Mouse (Mus musculus) heart, embryonic 16.5 days (tissue): ENCODE data around the gene Gm10226. TPM values are rescaled to one million over a fixed set of nuclear protein-coding genes. Genes with fewer than 3 reads are reported as not detected.
A peak's percentile ranks its signal among the peaks of the same experiment; 100 is the strongest.
"Not testable (repeated sequence)": the region's sequence is repeated elsewhere in the genome, so short reads cannot be mapped to it uniquely, and the experiment has no call there.

Source experiments
- ATAC-seq: fragments of 200-750 bp; cut with Nextera tagmentation; replicated peaks from 2 replicates; pipeline ENCODE4 v1.8.0; 2017; ENCODE audit warnings: moderate number of reproducible peaks; ENCODE audit not compliant: insufficient read depth, low FRiP score; ENCODE audit errors: extremely low read depth
- H3K27ac ChIP-seq: fragments of 300-500 bp; sonication (generic); 2 replicates; pipeline ENCODE4 v1.5.1; 2014; ENCODE audit warnings: mild to moderate bottlenecking, low read length, control low read depth, moderate library complexity
- H3K27me3 ChIP-seq: fragments of 300-500 bp; sonication (generic); 2 replicates; pipeline ENCODE4 v1.6.1; 2014; ENCODE audit warnings: low read length, mixed read lengths; ENCODE audit not compliant: control insufficient read depth, insufficient read depth
- H3K36me3 ChIP-seq: fragments of 300-500 bp; sonication (generic); 2 replicates; pipeline ENCODE4 v1.6.1; 2014; ENCODE audit not compliant: control insufficient read depth, insufficient read depth
- H3K4me1 ChIP-seq: fragments of 300-500 bp; sonication (generic); 2 replicates; pipeline ENCODE4 v1.6.1; 2014; ENCODE audit warnings: low read length, mixed read lengths; ENCODE audit not compliant: control insufficient read depth, insufficient read depth
- H3K4me2 ChIP-seq: fragments of 300-500 bp; sonication (generic); 2 replicates; pipeline ENCODE4 v1.6.1; 2014; ENCODE audit warnings: low read depth, mild to moderate bottlenecking, control low read depth, low read length
- H3K4me3 ChIP-seq: fragments of 300-500 bp; sonication (generic); 2 replicates; pipeline ENCODE4 v1.5.1; 2014; ENCODE audit warnings: mild to moderate bottlenecking, control low read depth, low read length
- H3K9ac ChIP-seq: fragments of 300-500 bp; sonication (generic); 2 replicates; pipeline ENCODE4 v1.6.1; 2014; ENCODE audit warnings: low read length, control low read depth
- H3K9me3 ChIP-seq: fragments of 300-500 bp; sonication (generic); replicated peaks from 2 replicates; pipeline ENCODE4 v1.6.1; 2016; ENCODE audit warnings: low read length; ENCODE audit not compliant: control insufficient read depth
- WGBS: fragments of 180-500 bp; shearing (Covaris S2); extraction: QIAGEN DNeasy Blood & Tissue Kit; methylation state at CpG from one replicate; pipeline ENCODE4 v1.1.7; 2014; 5-methylcytosine and 5-hydroxymethylcytosine counted together
- polyA plus RNA-seq: library from polyadenylated mRNA; unstranded; fragments of >200 nt; fragmentation: Nextera tagmentation; extraction: Ambion mirVana; gene quantifications from 2 replicates; pipeline ENCODE4 v1.2.1, GENCODE M21; 2015

Gene Gm10226
- polyA plus RNA-seq, result 4.9 and 7.0 TPM in 2 replicates

DNA sequence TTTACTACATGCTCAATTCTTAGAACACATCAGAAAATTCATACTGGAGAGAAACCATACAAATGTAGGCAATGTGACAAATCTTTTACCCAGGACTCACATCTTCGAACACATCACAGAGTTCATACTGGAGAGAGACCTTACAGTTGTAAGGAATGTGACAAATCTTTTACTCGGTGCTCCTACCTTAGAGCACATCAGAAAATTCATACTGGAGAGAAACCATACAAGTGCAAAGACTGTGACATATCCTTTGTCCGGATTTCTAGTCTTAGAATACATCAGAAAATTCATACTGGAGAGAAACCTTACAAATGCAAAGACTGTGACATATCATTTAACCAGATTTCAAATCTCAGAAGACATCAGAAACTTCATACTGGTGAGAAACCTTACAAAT is at the start of gene Gm10226:
Gene Gm10226, plus strand, starts transcription at position 301 of the 400 bp plus-strand sequence.
- no peak within 1 kb of the TSS for H3K4me3 ChIP-seq
- 86% methylated on average over 3 of the region's 3 CpGs for WGBS

DNA sequence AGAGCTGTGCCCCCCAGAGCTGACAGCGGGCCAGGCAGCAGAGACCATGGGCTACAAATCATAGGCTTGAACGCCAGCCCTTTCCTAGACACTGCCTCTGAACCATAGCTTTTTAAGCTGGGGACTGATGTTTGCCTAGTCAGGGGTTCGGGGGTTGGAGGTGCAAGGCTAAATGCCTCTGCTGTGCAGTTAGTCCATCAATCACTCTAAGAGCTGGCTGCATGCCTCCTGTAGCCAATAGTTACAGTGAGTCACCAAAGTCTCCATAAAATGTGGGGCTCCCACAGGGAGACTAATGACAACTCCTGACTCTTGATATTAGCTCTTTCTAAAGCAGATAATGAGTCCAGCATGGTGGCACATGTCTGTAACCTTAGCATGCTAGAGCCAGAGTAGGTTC is 42.9 kb upstream of the Gm10226 start:
- Histone ChIP-seq H3K9ac (no peak overlapping the region), H3K36me3 (no peaks in the 10 kb centered on the region), H3K27me3 (no peaks in the 10 kb centered on the region; the same call in 1 of the 2 replicates), H3K9me3 (no peaks in the 10 kb centered on the region), H3K4me3 (no peak overlapping the region), H3K27ac (no peak overlapping the region), H3K4me2 (no peak overlapping the region), H3K4me1 (0 out of 2 replicates have a peak, but pooled peaks cover 2% of the 10 kb centered on the region)
- 61% methylated on average over 3 of the region's 3 CpGs for WGBS
- no peak for ATAC-seq

More for the DNA sequence above, at the start of gene Gm10226:
- no peak for ATAC-seq
- Histone ChIP-seq H3K4me1 (no peaks in the 10 kb centered on the region), H3K4me2 (no peak within 1 kb of the TSS), H3K27ac (no peak within 1 kb of the TSS), H3K9me3 (no peaks in the 10 kb centered on the region), H3K36me3 (0 out of 2 replicates have a peak, but pooled peaks cover 2% of the 10 kb centered on the region), H3K27me3 (no peaks in the 10 kb centered on the region), H3K9ac (no peak within 1 kb of the TSS)

DNA sequence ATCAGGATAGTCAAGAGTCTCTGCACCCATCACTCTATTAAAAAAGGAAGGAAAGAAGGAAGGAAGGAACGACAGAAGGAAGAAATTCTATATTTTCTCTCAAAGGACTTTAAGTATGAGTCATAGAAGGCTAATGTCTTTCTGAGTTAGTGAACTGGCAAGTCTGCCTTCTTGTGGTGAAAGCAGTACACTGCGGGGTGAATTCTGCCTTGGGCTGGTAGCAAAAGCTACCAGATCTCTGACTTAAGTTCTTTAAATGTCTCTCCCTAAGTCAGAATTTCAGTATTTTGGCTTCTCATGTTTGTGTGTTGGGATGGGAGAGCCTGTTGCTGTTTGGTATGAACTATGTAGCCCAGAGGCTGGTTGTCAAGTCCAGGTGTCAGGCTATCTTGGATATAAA is 41.7 kb upstream of the Gm10226 start:
- Histone ChIP-seq H3K4me2 (peak overlapping the region; percentile 57), H3K36me3 (no peaks in the 10 kb centered on the region), H3K27me3 (no peaks in the 10 kb centered on the region; the same call in 1 of the 2 replicates), H3K9ac (peak overlapping the region; percentile 57), H3K4me1 (0 out of 2 replicates have a peak, but pooled peaks cover 2% of the 10 kb centered on the region), H3K4me3 (peak overlapping the region; percentile 61), H3K9me3 (no peaks in the 10 kb centered on the region), H3K27ac (peak overlapping the region; percentile 78)
- 0 out of 2 replicates have a peak, but pooled peaks have one; percentile 12 for ATAC-seq
- WGBS, result 19% methylated on average over 2 of the region's 2 CpGs

DNA sequence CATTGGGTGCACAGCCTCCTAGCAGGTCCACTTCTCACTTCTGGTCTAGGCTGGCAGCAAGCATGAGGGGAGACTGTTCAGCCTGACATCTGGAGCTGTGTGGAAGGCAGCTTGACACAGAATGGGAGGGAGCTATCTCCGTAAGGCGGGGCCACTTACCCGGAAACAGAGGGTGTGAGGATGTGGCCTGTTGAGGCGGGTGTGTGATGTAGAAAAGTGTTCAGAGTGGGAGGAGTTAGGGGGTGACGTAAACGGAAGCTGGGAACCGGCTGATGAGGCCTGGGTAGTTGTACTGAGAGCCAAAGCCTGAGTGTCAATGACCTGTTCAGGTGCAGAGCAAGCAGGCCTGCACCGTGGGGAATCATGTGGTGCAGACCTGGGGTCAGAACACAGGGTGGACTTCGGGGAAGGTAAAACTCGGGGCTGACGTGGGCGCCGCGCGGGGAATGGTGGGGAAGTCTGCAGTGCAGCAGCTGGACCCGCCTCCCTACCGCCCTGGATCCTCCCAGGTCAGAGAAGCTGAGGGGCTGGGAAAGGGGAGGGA is 41.2 kb upstream of the Gm10226 start, which contains the start of gene Zfp983:
Gene Zfp983, plus strand, starts transcription at position 261 of the 544 bp plus-strand sequence.
- H3K4me2 ChIP-seq, result peak within 1 kb of the TSS; percentile 57
- not testable (repeated sequence) for H3K36me3 ChIP-seq, H3K27me3 ChIP-seq, H3K4me1 ChIP-seq, H3K9me3 ChIP-seq
- peak within 1 kb of the TSS; percentile 78 for H3K27ac ChIP-seq
- WGBS, result 0% methylated on average over 17 of the region's 17 CpGs
- H3K9ac ChIP-seq, result peak within 1 kb of the TSS; percentile 62
- ATAC-seq, result peak; percentile 99
- peak within 1 kb of the TSS; percentile 61 for H3K4me3 ChIP-seq

DNA sequence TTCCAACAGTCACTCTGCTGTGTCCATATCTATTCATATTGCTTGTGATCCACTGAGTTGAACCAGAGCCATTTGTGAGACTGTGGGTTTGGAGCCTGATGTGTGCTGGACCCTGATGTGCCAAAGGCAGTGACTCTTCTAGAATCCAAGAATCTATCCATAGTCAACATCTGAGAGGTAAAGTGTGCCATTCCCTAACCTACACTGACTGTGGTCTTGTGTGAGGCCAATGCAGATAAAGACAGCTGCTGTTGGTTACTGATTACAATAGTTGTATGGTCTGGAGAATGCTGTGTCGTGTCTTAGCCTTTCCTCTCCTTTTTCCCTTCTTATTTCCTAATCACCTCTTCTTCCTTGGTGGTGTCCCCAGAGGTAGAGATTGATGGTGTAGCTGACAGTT is 12.8 kb upstream of the Gm10226 start:
- not testable (repeated sequence) for H3K27me3 ChIP-seq
- 21% methylated on average over 1 of the region's 1 CpGs for WGBS

DNA sequence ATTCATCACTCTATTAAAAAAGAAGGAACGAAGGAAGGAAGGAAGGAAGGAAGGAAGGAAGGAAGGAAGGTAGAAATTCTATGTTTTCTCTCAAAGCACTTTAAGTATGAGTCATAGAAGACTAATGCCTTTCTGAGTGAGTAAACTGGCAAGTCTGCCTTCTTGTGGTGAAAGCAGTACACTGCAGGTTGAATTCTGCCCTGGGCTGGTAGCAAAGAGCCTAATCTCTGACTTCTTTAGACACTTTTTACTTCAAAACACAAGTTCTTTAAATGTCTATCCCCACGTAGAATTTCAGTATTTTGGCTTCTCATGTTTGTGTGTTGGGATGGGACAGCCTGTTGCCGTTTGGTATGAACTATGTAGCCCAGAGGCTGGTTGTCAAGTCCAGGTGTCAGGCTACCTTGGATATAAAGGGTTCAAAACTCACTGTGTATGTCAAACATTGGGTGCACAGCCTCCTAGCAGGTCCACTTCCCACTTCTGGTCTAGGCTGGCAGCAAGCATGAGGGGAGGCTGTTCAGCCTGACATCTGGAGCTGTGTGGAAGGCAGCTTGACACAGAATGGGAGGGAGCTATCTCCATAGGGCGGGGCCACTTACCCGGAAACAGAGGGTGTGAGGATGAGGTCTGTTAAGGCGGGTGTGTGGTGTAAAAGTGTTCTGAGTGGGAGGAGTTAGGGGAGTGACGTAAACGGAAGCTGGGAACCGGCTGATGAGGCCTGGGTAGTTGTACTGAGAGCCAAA is 12.2 kb upstream of the Gm10226 start:
- H3K4me1 ChIP-seq, result peaks cover 3% of the 10 kb centered on the region; the same call in 1 of the 2 replicates
- peak overlapping the region; percentile 75 for H3K27ac ChIP-seq
- peak overlapping the region; percentile 62 for H3K4me3 ChIP-seq
- 5% methylated on average over 9 of the region's 9 CpGs for WGBS
- no peaks in the 10 kb centered on the region for H3K9me3 ChIP-seq
- ATAC-seq, result peak; percentile 100
- peak overlapping the region; percentile 66 for H3K4me2 ChIP-seq
- peak overlapping the region; percentile 58 for H3K9ac ChIP-seq
- H3K27me3 ChIP-seq, result no peaks in the 10 kb centered on the region
- no peaks in the 10 kb centered on the region for H3K36me3 ChIP-seq

More for the DNA sequence above, 12.8 kb upstream of the Gm10226 start:
- not testable (repeated sequence) for H3K9ac ChIP-seq, ATAC-seq, H3K4me2 ChIP-seq, H3K27ac ChIP-seq, H3K4me3 ChIP-seq, H3K9me3 ChIP-seq, H3K4me1 ChIP-seq, H3K36me3 ChIP-seq

DNA sequence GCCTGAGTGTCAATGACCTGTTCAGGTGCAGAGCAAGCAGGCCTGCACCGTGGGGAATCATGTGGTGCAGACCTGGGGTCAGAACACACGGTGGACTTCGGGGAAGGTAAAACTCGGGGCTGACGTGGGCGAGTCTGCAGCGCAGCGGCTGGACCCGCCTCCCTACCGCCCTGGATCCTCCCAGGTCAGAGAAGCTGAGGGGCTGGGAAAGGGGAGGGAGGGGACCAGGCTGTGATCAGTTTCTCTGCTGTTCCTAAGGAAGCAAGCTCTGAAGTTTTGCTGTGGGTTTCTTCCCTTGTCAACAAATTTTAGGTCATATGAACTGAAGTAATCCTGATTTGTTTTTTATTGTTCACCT is 11.7 kb upstream of the Gm10226 start:
- peak; percentile 88 for ATAC-seq
- H3K9me3 ChIP-seq, H3K36me3 ChIP-seq, H3K4me1 ChIP-seq, H3K27me3 ChIP-seq: not testable (repeated sequence)
- peak overlapping the region; percentile 58 for H3K9ac ChIP-seq
- H3K4me3 ChIP-seq, result peak overlapping the region; percentile 62
- peak overlapping the region; percentile 75 for H3K27ac ChIP-seq
- peak overlapping the region; percentile 66 for H3K4me2 ChIP-seq
- WGBS, result 0% methylated on average over 10 of the region's 10 CpGs

DNA sequence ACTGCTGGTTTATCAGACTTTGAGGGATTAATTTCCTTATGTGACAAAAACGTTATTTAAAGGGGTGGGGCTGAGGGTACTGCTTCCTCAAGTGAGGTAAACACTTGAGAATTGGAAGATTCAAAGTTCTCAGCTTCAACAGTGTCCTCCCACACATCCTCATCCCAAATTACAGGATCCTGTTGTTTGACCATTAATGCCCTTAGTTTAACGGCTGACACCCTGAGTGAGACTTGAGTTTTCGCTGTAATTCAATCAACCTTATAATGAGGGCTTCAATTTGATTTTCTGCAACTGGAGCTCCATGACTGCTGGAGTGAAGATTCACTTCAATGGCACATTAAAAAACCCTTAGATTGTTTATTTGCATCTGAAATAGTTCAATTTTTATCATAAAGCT is 1.7 kb downstream of the Gm10226 start:
- Histone ChIP-seq H3K36me3 (0 out of 2 replicates have a peak, but pooled peaks cover 2% of the 10 kb centered on the region), H3K9ac (no peak overlapping the region), H3K4me1 (no peaks in the 10 kb centered on the region), H3K27ac (no peak overlapping the region), H3K9me3 (no peaks in the 10 kb centered on the region), H3K4me2 (no peak overlapping the region), H3K27me3 (no peaks in the 10 kb centered on the region), H3K4me3 (no peak overlapping the region)
- no peak for ATAC-seq
- WGBS, result 73% methylated on average over 3 of the region's 3 CpGs

DNA sequence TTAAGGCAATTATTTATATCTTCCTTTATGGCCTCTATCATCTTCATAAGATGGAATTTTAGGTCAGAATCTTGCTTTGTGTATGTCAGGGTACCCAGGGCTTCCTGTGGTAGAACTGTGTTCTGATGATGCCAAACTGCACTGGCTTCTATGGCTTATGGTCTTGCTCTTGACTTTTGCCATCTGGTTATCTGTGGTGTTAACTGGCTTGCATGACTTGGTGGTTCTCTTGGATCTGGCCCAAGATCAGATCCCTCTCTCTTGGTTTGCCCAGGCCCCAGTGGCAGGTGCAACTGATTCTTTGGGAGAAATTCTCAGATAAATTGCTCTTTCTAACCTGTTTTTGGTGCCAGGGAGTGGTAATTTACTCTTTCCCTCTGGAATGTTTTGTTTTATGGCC is 4.4 kb downstream of the Gm10226 start:
- H3K27ac ChIP-seq, result no peak overlapping the region
- H3K36me3 ChIP-seq, result 0 out of 2 replicates have a peak, but pooled peaks cover 2% of the 10 kb centered on the region
- no peaks in the 10 kb centered on the region for H3K9me3 ChIP-seq
- no peaks in the 10 kb centered on the region for H3K27me3 ChIP-seq
- no peak overlapping the region for H3K9ac ChIP-seq
- H3K4me1 ChIP-seq, result no peaks in the 10 kb centered on the region
- no peak for ATAC-seq
- no peak overlapping the region for H3K4me3 ChIP-seq
- H3K4me2 ChIP-seq, result no peak overlapping the region
